In genomic region chr1:74387386-74387988, GRCm38 (mm10) we compare ENCODE assay signal across 8 mouse cellular contexts. TPM values are rescaled to one million over a fixed set of nuclear protein-coding genes. Genes with fewer than 3 reads are reported as not detected.
DNase-seq lines count a peak whose midpoint lies in the region; ATAC-seq and TF ChIP-seq lines count a peak whose summit lies in the region.
"Had no signal": no experiment of that assay in that cellular context is flagged by ENCODE, and none has a peak within 500 bp of the region (broad histone marks: within the 10 kb centered on the region; RNA-seq: fewer than 3 reads in every experiment).

No protein-coding gene starts in this region.

- H3K4me2 ChIP-seq in lung, embryonic 15.5 days, result peak overlapping the region; percentile 65

- H3K36me3 ChIP-seq in lung, embryonic 15.5 days, result no peaks in the 10 kb centered on the region
- no peaks in the 10 kb centered on the region for H3K36me3 ChIP-seq in forebrain, embryonic 10.5 days (replicated peaks)
- no peaks in the 10 kb centered on the region for H3K36me3 ChIP-seq in limb, embryonic 10.5 days
- H3K36me3 ChIP-seq in small intestine, adult 2 months (ENCODE audit: control insufficient read depth, insufficient read depth, low read length), result no peaks in the 10 kb centered on the region

- H3K27me3 ChIP-seq in lung, embryonic 15.5 days, result no peaks in the 10 kb centered on the region
- peaks cover 30% of the 10 kb centered on the region for H3K27me3 ChIP-seq in forebrain, embryonic 10.5 days (ENCODE audit: poor library complexity, severe bottlenecking)
- no peaks in the 10 kb centered on the region for H3K27me3 ChIP-seq in limb, embryonic 10.5 days (ENCODE audit: low read depth, poor library complexity, severe bottlenecking)
- H3K27me3 ChIP-seq in small intestine, adult 2 months (ENCODE audit: control insufficient read depth, insufficient read depth, low read length), result no peaks in the 10 kb centered on the region

- peak overlapping the region; percentile 55 for H3K4me3 ChIP-seq in lung, embryonic 15.5 days
- H3K4me3 ChIP-seq in forebrain, embryonic 10.5 days, result peak overlapping the region; percentile 67
- peak overlapping the region; percentile 59 for H3K4me3 ChIP-seq in limb, embryonic 10.5 days
- peak overlapping the region; percentile 98 for H3K4me3 ChIP-seq in small intestine, adult 2 months (ENCODE audit: low read depth, low read length)

- H3K9me3 ChIP-seq in lung, embryonic 15.5 days, result no peaks in the 10 kb centered on the region
- H3K9me3 ChIP-seq in forebrain, embryonic 10.5 days, result no peaks in the 10 kb centered on the region
- no peaks in the 10 kb centered on the region for H3K9me3 ChIP-seq in limb, embryonic 10.5 days (replicated peaks)

- DNase-seq in lung, postnatal 14 days, result no peak
- DNase-seq in forebrain, embryonic 10.5 days (ENCODE audit: extremely low spot score, low spot score), result no peak
- peak; percentile 35 for DNase-seq in limb, embryonic 10.5 days (ENCODE audit: low spot score)
- no peak for DNase-seq in gastrocnemius, adult 18-20 months (ENCODE audit: low spot score)
- no peak for DNase-seq in right cerebral cortex, adult 2 months (ENCODE audit: low spot score in 2 of 2)

- no peak for ATAC-seq in lung, embryonic 15.5 days (ENCODE audit: borderline replicate concordance, extremely low read depth, low FRiP score, low TSS enrichment)

- WGBS in lung, embryonic 15.5 days, result 47% methylated on average over 15 of the region's 15 CpGs
- 59% methylated on average over 15 of the region's 15 CpGs for WGBS in forebrain, embryonic 10.5 days
- 64% methylated on average over 15 of the region's 15 CpGs for WGBS in limb, embryonic 10.5 days
- whole genome bisulfite sequencing in small intestine, adult 2 months, result 54% methylated on average over 15 of the region's 15 CpGs

- no peak for TF ChIP-seq CTCF in small intestine, adult 2 months (IDR thresholded peaks at IDR 0.05; ENCODE audit: extremely low read depth, insufficient read length, insufficient replicate concordance, low read depth, low read length)

- H3K9ac ChIP-seq in lung, embryonic 15.5 days, result peak overlapping the region; percentile 61; the same call in 1 of the 2 replicates

- peaks cover 28% of the 10 kb centered on the region for H3K4me1 ChIP-seq in lung, embryonic 15.5 days
- peaks cover 50% of the 10 kb centered on the region for H3K4me1 ChIP-seq in forebrain, embryonic 10.5 days
- H3K4me1 ChIP-seq in limb, embryonic 10.5 days, result peaks cover 42% of the 10 kb centered on the region
- peaks cover 8% of the 10 kb centered on the region for H3K4me1 ChIP-seq in small intestine, adult 2 months (ENCODE audit: control insufficient read depth, insufficient read depth, insufficient read length, low read length)

- peak overlapping the region; percentile 99 for H3K27ac ChIP-seq in lung, embryonic 15.5 days
- H3K27ac ChIP-seq in forebrain, embryonic 10.5 days, result peak overlapping the region; percentile 96
- peak overlapping the region; percentile 94 for H3K27ac ChIP-seq in limb, embryonic 10.5 days
- H3K27ac ChIP-seq in small intestine, adult 2 months (ENCODE audit: insufficient read depth, low read depth, low read length), result peak overlapping the region; percentile 91

- no peak for TF ChIP-seq POLR2A in small intestine, adult 2 months (IDR thresholded peaks at IDR 0.05; ENCODE audit: low read depth, low read length)

RNA-seq across cellular contexts. Expression of gene Ctdsp1, which starts 3.8 kb away (rescaled TPM):
- 93.0 and 96.0 TPM in 2 replicates for polyA plus RNA-seq in lung, embryonic 15.5 days (2015; fragmentation: Nextera tagmentation; extraction: Ambion mirVana)
- 38.0 and 38.2 TPM in 2 replicates for polyA plus RNA-seq in forebrain, embryonic 10.5 days (2016; fragmentation: Nextera tagmentation; extraction: Ambion mirVana)
- 50.5 and 61.4 TPM in 2 replicates for polyA plus RNA-seq in limb, embryonic 10.5 days (2016; fragmentation: Nextera tagmentation; extraction: Ambion mirVana)
- polyA plus RNA-seq in small intestine, adult 2 months (2012; rRNA removed), result 58.4 and 177 TPM in 2 replicates
- 100 to 1,000 TPM; 107 TPM for total RNA-seq in gastrocnemius, adult 18-20 months (2021)

RNA-seq across cellular contexts. Expression of gene Slc11a1, which starts 12.5 kb away (rescaled TPM):
- polyA plus RNA-seq in lung, embryonic 15.5 days (2015; fragmentation: Nextera tagmentation; extraction: Ambion mirVana), result 4.5 and 4.6 TPM in 2 replicates
- 2.7 and 2.9 TPM in 2 replicates for polyA plus RNA-seq in forebrain, embryonic 10.5 days (2016; fragmentation: Nextera tagmentation; extraction: Ambion mirVana)
- 0.69 and 1.2 TPM in 2 replicates for polyA plus RNA-seq in limb, embryonic 10.5 days (2016; fragmentation: Nextera tagmentation; extraction: Ambion mirVana)
- 12.7 and 17.9 TPM in 2 replicates for polyA plus RNA-seq in small intestine, adult 2 months (2012; rRNA removed)
- 1 to 10 TPM; 3.6 to 8.1 TPM for total RNA-seq in gastrocnemius, adult 18-20 months (2021)

RNA-seq across cellular contexts. Expression of gene Vil1, which starts 21.7 kb away (rescaled TPM):
- polyA plus RNA-seq in lung, embryonic 15.5 days (2015; fragmentation: Nextera tagmentation; extraction: Ambion mirVana), result 0.34 and 0.40 TPM in 2 replicates
- polyA plus RNA-seq in forebrain, embryonic 10.5 days (2016; fragmentation: Nextera tagmentation; extraction: Ambion mirVana), result 0.12 and 0.17 TPM in 2 replicates
- polyA plus RNA-seq in limb, embryonic 10.5 days (2016; fragmentation: Nextera tagmentation; extraction: Ambion mirVana), result 0.23 and 0.31 TPM in 2 replicates
- polyA plus RNA-seq in small intestine, adult 2 months (2012; rRNA removed), result 198 and 892 TPM in 2 replicates
- total RNA-seq in gastrocnemius, adult 18-20 months (2021), result under 1 TPM in 1 of 2 experiments, not detected in 1; 0.11 TPM
- total RNA-seq: neutrophil, adult 5-6 weeks had no signal

RNA-seq across cellular contexts. Expression of gene Catip, which starts 25.6 kb away (rescaled TPM):
- polyA plus RNA-seq in lung, embryonic 15.5 days (2015; fragmentation: Nextera tagmentation; extraction: Ambion mirVana), result 1.1 TPM in 2 replicates
- 0.12 and 0.34 TPM in 2 replicates for polyA plus RNA-seq in forebrain, embryonic 10.5 days (2016; fragmentation: Nextera tagmentation; extraction: Ambion mirVana)
- 0.29 and 0.38 TPM in 2 replicates for polyA plus RNA-seq in limb, embryonic 10.5 days (2016; fragmentation: Nextera tagmentation; extraction: Ambion mirVana)
- polyA plus RNA-seq in small intestine, adult 2 months (2012; rRNA removed), result 0.05 and 0.39 TPM in 2 replicates
- total RNA-seq in gastrocnemius, adult 18-20 months (2021), result under 1 TPM in 1 of 2 experiments, not detected in 1; 0.11 TPM
- total RNA-seq: neutrophil, adult 5-6 weeks had no signal

Comparison
In these comparisons a context has a peak if more than half of its experiments do, and no peak if none do; other contexts are left out.
1. RNA of gene Vil1, which starts 21.7 kb away (polyA plus RNA-seq): 198 to 892 TPM in small intestine, adult 2 months; 0.34 to 0.40 TPM in lung, embryonic 15.5 days, 0.23 to 0.31 TPM in limb, embryonic 10.5 days and 0.12 to 0.17 TPM in forebrain, embryonic 10.5 days; every median in the first group is over 100 times any median in the second.
2. Peak in every context shown above with its lines, with median percentiles within 50 percentile points of each other: H3K27ac ChIP-seq and H3K4me3 ChIP-seq.